Mouse (Mus musculus) cortical plate, adult 2 months (tissue): ENCODE data around the gene Celf2. TPM values are rescaled to one million over a fixed set of nuclear protein-coding genes. Genes with fewer than 3 reads are reported as not detected.

Source experiments
- H3K27ac ChIP-seq: fragments of 200-500 bp; 2 replicates; pipeline ENCODE4 v1.5.1; 2012; ENCODE audit warnings: low read length, control low read depth, inconsistent platforms; ENCODE audit not compliant: insufficient read depth
- H3K4me1 ChIP-seq: fragments of 200-500 bp; 2 replicates; pipeline ENCODE4 v1.6.1; 2011; ENCODE audit warnings: low read length; ENCODE audit not compliant: control insufficient read depth, insufficient read depth
- H3K4me3 ChIP-seq: fragments of 200-500 bp; 2 replicates; pipeline ENCODE4 v1.5.1; 2011; ENCODE audit warnings: mild to moderate bottlenecking, low read length, control low read depth; ENCODE audit not compliant: insufficient read depth
- CTCF ChIP-seq: fragments of 200-500 bp; IDR thresholded peaks from 2 replicates; pipeline ENCODE4 v1.5.1; 2011; ENCODE audit warnings: mild to moderate bottlenecking, control low read depth, low read length; ENCODE audit not compliant: insufficient read depth; ENCODE audit errors: extremely low read depth
- POLR2A ChIP-seq: fragments of 200-500 bp; IDR thresholded peaks from 2 replicates; pipeline ENCODE4 v1.6.1; 2011; ENCODE audit warnings: mild to moderate bottlenecking, low read length, control low read depth; ENCODE audit not compliant: insufficient read depth; ENCODE audit errors: extremely low read depth
- polyA plus RNA-seq: library from polyadenylated mRNA; depleted of rRNA; stranded (reverse); fragments of >200 nt; gene quantifications from 2 replicates; pipeline ENCODE4 v1.2.3, GENCODE M21; 2012

Celf2 gene
- polyA plus RNA-seq, 1 experiment = 181 TPM

- no peak overlapping the region for H3K27ac ChIP-seq
- TF ChIP-seq CTCF = no peak
- no peak for TF ChIP-seq POLR2A
Observed at GRCm38 (mm10) chr2:6707959-6708519, 801.3 kb downstream of the Celf2 start.

GRCm38 (mm10) chr2:6707276-6707675, 802.1 kb downstream of the Celf2 start:
- TF ChIP-seq POLR2A (no peak), CTCF (no peak)

More at GRCm38 (mm10) chr2:6707959-6708519, 801.3 kb downstream of the Celf2 start:
- Histone ChIP-seq H3K4me3 (no peak overlapping the region), H3K4me1 (peaks cover 20% of the 10 kb centered on the region)

GRCm38 (mm10) chr2:6705929-6706739, 803.2 kb downstream of the Celf2 start:
- Histone ChIP-seq H3K4me3 (no peak overlapping the region), H3K4me1 (peaks cover 20% of the 10 kb centered on the region), H3K27ac (no peak overlapping the region; the same call in 1 of the 2 replicates)
- TF ChIP-seq POLR2A (no peak), CTCF (no peak)

More at GRCm38 (mm10) chr2:6707276-6707675, 802.1 kb downstream of the Celf2 start:
- Histone ChIP-seq H3K27ac (no peak overlapping the region), H3K4me1 (peaks cover 20% of the 10 kb centered on the region), H3K4me3 (no peak overlapping the region)

- H3K4me1 ChIP-seq = peaks cover 20% of the 10 kb centered on the region
- TF ChIP-seq POLR2A = no peak
- TF ChIP-seq CTCF = no peak
- H3K4me3 ChIP-seq = no peak overlapping the region
- no peak overlapping the region; the same call in none of the 2 replicates for H3K27ac ChIP-seq
Observed at GRCm38 (mm10) chr2:6705475-6705874, 803.9 kb downstream of the Celf2 start.

GRCm38 (mm10) chr2:6704804-6705203, 804.6 kb downstream of the Celf2 start:
- no peak for TF ChIP-seq POLR2A
- TF ChIP-seq CTCF = no peak
- Histone ChIP-seq H3K27ac (no peak overlapping the region), H3K4me3 (no peak overlapping the region), H3K4me1 (peaks cover 20% of the 10 kb centered on the region)

- H3K27ac ChIP-seq = no peak overlapping the region
- peaks cover 20% of the 10 kb centered on the region for H3K4me1 ChIP-seq
- no peak for TF ChIP-seq CTCF
- no peak for TF ChIP-seq POLR2A
- H3K4me3 ChIP-seq = no peak overlapping the region
Observed at GRCm38 (mm10) chr2:6704342-6704741, 805.0 kb downstream of the Celf2 start.

- H3K27ac ChIP-seq = no peak overlapping the region
- no peak for TF ChIP-seq POLR2A
- no peak for TF ChIP-seq CTCF
Observed at GRCm38 (mm10) chr2:6696326-6696725, 813.0 kb downstream of the Celf2 start.

GRCm38 (mm10) chr2:6695353-6695951, 813.9 kb downstream of the Celf2 start:
- Histone ChIP-seq H3K4me3 (no peak overlapping the region), H3K4me1 (peaks cover 14% of the 10 kb centered on the region), H3K27ac (no peak overlapping the region)
- no peak for TF ChIP-seq POLR2A
- TF ChIP-seq CTCF = no peak

More at GRCm38 (mm10) chr2:6696326-6696725, 813.0 kb downstream of the Celf2 start:
- Histone ChIP-seq H3K4me1 (peaks cover 14% of the 10 kb centered on the region), H3K4me3 (no peak overlapping the region)

GRCm38 (mm10) chr2:6689689-6690088, 819.7 kb downstream of the Celf2 start:
- H3K27ac ChIP-seq = no peak overlapping the region
- no peak for TF ChIP-seq CTCF
- TF ChIP-seq POLR2A = no peak
- peaks cover 5% of the 10 kb centered on the region; the same call in 1 of the 2 replicates for H3K4me1 ChIP-seq

More at GRCm38 (mm10) chr2:6689689-6690088, 819.7 kb downstream of the Celf2 start:
- no peak overlapping the region for H3K4me3 ChIP-seq
